Mouse (Mus musculus) MEL (cell line): ENCODE results near the gene Nfasc. TPM values are rescaled to one million over a fixed set of nuclear protein-coding genes. Genes with fewer than 3 reads are reported as not detected.

Experiments used
- DNase-seq: peaks from one replicate; pipeline ENCODE4 v3.0.0; 2011; ENCODE audit warnings: low read depth, low spot score
- H3K27ac ChIP-seq: 2 replicates; pipeline ENCODE4 v1.5.1; 2012; ENCODE audit warnings: low read depth, mild to moderate bottlenecking, control low read depth, low read length, moderate library complexity; ENCODE audit not compliant: control insufficient read depth
- H3K27me3 ChIP-seq, 2 experiments: fragments of 150-350 bp in 1 of 2; sonication (generic) in 1 of 2; 2 replicates each; pipeline ENCODE4 v1.6.1; 2012; ENCODE audit warnings: low read length in 2 of 2, mild to moderate bottlenecking in 2 of 2, improper control_type of control experiment in 1 of 2, moderate library complexity in 1 of 2; ENCODE audit not compliant: insufficient read depth in 2 of 2, control insufficient read depth in 1 of 2
- H3K36me3 ChIP-seq, 2 experiments: 2 replicates each; pipeline ENCODE4 v1.6.1; 2012 to 2014; ENCODE audit warnings: low read length in 2 of 2, improper control_type of control experiment in 1 of 2, inconsistent platforms in 1 of 2, mild to moderate bottlenecking in 1 of 2; ENCODE audit not compliant: insufficient read depth in 2 of 2, control insufficient read depth in 1 of 2
- H3K4me1 ChIP-seq, 2 experiments: fragments of 150-350 bp in 1 of 2; sonication (generic) in 1 of 2; 2 replicates each; pipeline ENCODE4 v1.6.1; 2012; ENCODE audit warnings: low read length in 2 of 2, improper control_type of control experiment in 1 of 2, mild to moderate bottlenecking in 1 of 2; ENCODE audit not compliant: insufficient read depth in 2 of 2, control insufficient read depth in 1 of 2
- H3K4me3 ChIP-seq, 2 experiments: fragments of 150-350 bp in 1 of 2; sonication (generic) in 1 of 2; 2 replicates each; pipeline ENCODE4 v1.5.1; 2012; ENCODE audit warnings: low read depth in 2 of 2, low read length in 2 of 2, mild to moderate bottlenecking in 2 of 2, moderate library complexity in 2 of 2, control low read depth in 1 of 2, improper control_type of control experiment in 1 of 2; ENCODE audit not compliant: control insufficient read depth in 1 of 2, insufficient read depth in 1 of 2
- H3K79me2 ChIP-seq: 2 replicates; pipeline ENCODE4 v1.6.1; 2012; ENCODE audit warnings: mild to moderate bottlenecking, low read length, moderate library complexity; ENCODE audit not compliant: control insufficient read depth, poor library complexity, insufficient read depth
- H3K9ac ChIP-seq: 2 replicates; pipeline ENCODE4 v1.6.1; 2012; ENCODE audit warnings: low read depth, mild to moderate bottlenecking, control low read depth, low read length, moderate library complexity; ENCODE audit not compliant: control insufficient read depth, poor library complexity, severe bottlenecking
- H3K9me3 ChIP-seq: fragments of 150-350 bp; sonication (generic); replicated peaks from 2 replicates; pipeline ENCODE4 v1.6.1; 2012; ENCODE audit warnings: mild to moderate bottlenecking, low read length, improper control_type of control experiment, moderate library complexity; ENCODE audit not compliant: insufficient read depth
- CTCF ChIP-seq, 3 experiments: IDR thresholded peaks in 2 of 3; conservative IDR thresholded peaks in 1 of 3; 2 replicates each; pipeline ENCODE4 v1.5.1; 2011 to 2012; ENCODE audit warnings: low read length in 3 of 3, low read depth in 2 of 3, mild to moderate bottlenecking in 2 of 3, improper control_type of control experiment in 1 of 3, inconsistent platforms in 1 of 3, mixed read lengths in 1 of 3, moderate library complexity in 1 of 3; ENCODE audit not compliant: control insufficient read depth in 1 of 3, insufficient read depth in 1 of 3, poor library complexity in 1 of 3, severe bottlenecking in 1 of 3
- E2F4 ChIP-seq: IDR thresholded peaks from 2 replicates; pipeline ENCODE4 v1.6.1; 2011; ENCODE audit warnings: low read depth, low read length, improper control_type of control experiment, borderline replicate concordance
- ELF1 ChIP-seq: IDR thresholded peaks from 2 replicates; pipeline ENCODE4 v1.6.1; 2014; ENCODE audit warnings: low read depth, mild to moderate bottlenecking, inconsistent platforms, low read length, improper control_type of control experiment, moderate library complexity
- GABPA ChIP-seq: IDR thresholded peaks from 2 replicates; pipeline ENCODE4 v1.6.1; 2012; ENCODE audit warnings: low read depth, mild to moderate bottlenecking, inconsistent platforms, low read length, improper control_type of control experiment, moderate library complexity
- GATA1 ChIP-seq: IDR thresholded peaks from 2 replicates; pipeline ENCODE4 v1.6.1; 2011; ENCODE audit warnings: low read depth, low read length, improper control_type of control experiment
- HCFC1 ChIP-seq: IDR thresholded peaks from 2 replicates; pipeline ENCODE4 v1.6.1; 2012; ENCODE audit warnings: low read depth, mild to moderate bottlenecking, inconsistent platforms, low read length, improper control_type of control experiment, moderate library complexity
- MAZ ChIP-seq: IDR thresholded peaks from 2 replicates; pipeline ENCODE4 v1.6.1; 2012; ENCODE audit warnings: low read depth, mild to moderate bottlenecking, inconsistent platforms, low read length, improper control_type of control experiment
- MEF2A ChIP-seq: IDR thresholded peaks from 2 replicates; pipeline ENCODE4 v1.6.1; 2014; ENCODE audit warnings: low read depth, mild to moderate bottlenecking, inconsistent platforms, low read length, improper control_type of control experiment; ENCODE audit not compliant: poor library complexity, insufficient replicate concordance, severe bottlenecking; ENCODE audit errors: extremely low read depth
- MYC ChIP-seq: IDR thresholded peaks from 2 replicates; pipeline ENCODE4 v1.6.1; 2011; ENCODE audit warnings: low read depth, mild to moderate bottlenecking, low read length, improper control_type of control experiment, moderate library complexity
- POLR2A ChIP-seq, 2 experiments: IDR thresholded peaks; 2 replicates each; pipeline ENCODE4 v1.6.1; 2011 to 2012; ENCODE audit warnings: low read length in 2 of 2, mild to moderate bottlenecking in 2 of 2, control low read depth in 1 of 2, improper control_type of control experiment in 1 of 2, low read depth in 1 of 2, moderate library complexity in 1 of 2; ENCODE audit not compliant: control insufficient read depth in 1 of 2, insufficient read depth in 1 of 2, poor library complexity in 1 of 2
- RAD21 ChIP-seq: IDR thresholded peaks from 2 replicates; pipeline ENCODE4 v1.6.1; 2011; ENCODE audit warnings: mild to moderate bottlenecking, low read depth, low read length, improper control_type of control experiment
- RCOR1 ChIP-seq: IDR thresholded peaks from 2 replicates; pipeline ENCODE4 v1.6.1; 2012; ENCODE audit warnings: low read depth, mild to moderate bottlenecking, inconsistent platforms, low read length, improper control_type of control experiment
- TBP ChIP-seq: IDR thresholded peaks from 2 replicates; pipeline ENCODE4 v1.8.0; 2011; ENCODE audit warnings: low read depth, low read length, improper control_type of control experiment
- TCF12 ChIP-seq: IDR thresholded peaks from 2 replicates; pipeline ENCODE4 v1.6.1; 2014; ENCODE audit warnings: low read depth, mild to moderate bottlenecking, inconsistent platforms, low read length, improper control_type of control experiment, moderate library complexity
- ZC3H11A ChIP-seq: IDR thresholded peaks from 2 replicates; pipeline ENCODE4 v1.6.1; 2012; ENCODE audit warnings: low read depth, mild to moderate bottlenecking, inconsistent platforms, low read length, improper control_type of control experiment
- ZKSCAN1 ChIP-seq: IDR thresholded peaks from 2 replicates; pipeline ENCODE4 v1.6.1; 2012; ENCODE audit warnings: low read depth, mild to moderate bottlenecking, inconsistent platforms, low read length, improper control_type of control experiment, moderate library complexity
- ZMIZ1 ChIP-seq: IDR thresholded peaks from 2 replicates; pipeline ENCODE4 v1.6.1; 2012; ENCODE audit warnings: low read depth, mild to moderate bottlenecking, inconsistent platforms, low read length, improper control_type of control experiment, moderate library complexity
- ZNF384 ChIP-seq: IDR thresholded peaks from 2 replicates; pipeline ENCODE4 v1.6.1; 2012; ENCODE audit warnings: low read depth, mild to moderate bottlenecking, inconsistent platforms, low read length, improper control_type of control experiment
- polyA plus RNA-seq, 2 experiments: library from polyadenylated mRNA; stranded (reverse) in 1 of 2; unstranded in 1 of 2; fragments of >175 nt in 1 of 2; fragments of >200 nt in 1 of 2; gene quantifications; 2 replicates each; pipeline versions ENCODE4 v1.2.1 to v1.2.4; 2012; ENCODE audit warnings: low replicate concordance in 2 of 2, low read depth in 1 of 2; ENCODE audit not compliant: insufficient read length in 2 of 2, insufficient read depth in 1 of 2, missing spikeins in 1 of 2
- total RNA-seq: library from RNA; depleted of rRNA; stranded (reverse); fragments of 300-350 nt; gene quantifications from 2 replicates; pipeline ENCODE4 v1.2.3, GENCODE M21; 2012

Gene Nfasc
- total and polyA plus RNA-seq, 3 experiments, result not detected

DNA sequence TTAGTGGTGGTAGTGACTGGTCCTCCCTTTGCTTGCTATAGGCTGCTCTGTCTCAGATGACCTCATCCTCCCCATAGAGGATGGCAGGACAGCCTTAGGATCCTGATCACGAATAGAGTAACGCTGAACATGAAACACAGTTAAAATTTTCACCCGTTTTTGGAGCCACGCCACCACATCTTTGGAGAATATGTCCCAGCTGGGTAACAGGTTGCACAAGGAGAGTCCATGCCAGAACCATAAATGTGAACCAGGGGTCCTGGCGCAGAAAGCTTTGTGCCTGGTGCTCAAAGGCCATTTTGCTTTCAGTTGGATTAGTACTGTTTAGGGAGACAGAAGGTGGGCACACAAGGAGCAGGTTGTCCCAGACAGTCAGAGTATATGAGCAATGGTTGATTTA lies 143.6 kb downstream of the Nfasc start:
- no peaks in the 10 kb centered on the region for H3K36me3 ChIP-seq
- H3K4me1 ChIP-seq, result no peaks in the 10 kb centered on the region
- H3K27ac ChIP-seq, result no peak overlapping the region
- TF ChIP-seq POLR2A (IDR thresholded peaks at IDR 0.05; ENCODE audit: control insufficient read depth in 1 of 2, insufficient read depth in 1 of 2, low read depth in 1 of 2, low read length in 2 of 2, poor library complexity in 1 of 2) (no peak), MYC (no peak), RCOR1 (no peak), TBP (no peak)
- no peak for DNase-seq
- no peak overlapping the region for H3K4me3 ChIP-seq
- H3K27me3 ChIP-seq, result peaks cover 0 to 3% of the 10 kb centered on the region in 2 experiments; a peak in 2 of 4 replicates
- H3K79me2 ChIP-seq, result no peaks in the 10 kb centered on the region
- H3K9me3 ChIP-seq, result no peaks in the 10 kb centered on the region
- no peak overlapping the region for H3K9ac ChIP-seq

DNA sequence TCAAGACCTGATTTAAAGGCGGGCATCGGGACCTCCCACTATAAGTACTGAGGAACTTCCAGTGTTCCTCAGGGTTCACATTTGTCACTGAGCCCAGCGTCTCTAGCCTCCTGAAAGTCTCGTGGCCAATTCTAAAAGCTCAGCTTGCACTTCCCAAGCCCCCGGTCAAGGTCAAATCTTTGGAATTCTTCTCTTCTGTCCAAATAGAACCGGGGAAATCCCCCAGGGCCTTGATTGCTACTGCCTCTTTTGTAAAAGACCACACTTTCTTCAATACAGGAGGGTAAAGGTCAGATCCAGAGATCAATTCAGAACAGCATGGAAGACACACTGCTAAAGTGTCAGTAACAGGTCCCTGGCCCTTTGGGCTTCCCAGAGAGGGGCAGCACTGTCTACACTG lies 145.9 kb downstream of the Nfasc start:
- Histone ChIP-seq H3K9ac (no peak overlapping the region), H3K27me3 (peaks cover 0 to 1% of the 10 kb centered on the region in 2 experiments; a peak in 2 of 4 replicates), H3K4me3 (no peak overlapping the region), H3K9me3 (no peaks in the 10 kb centered on the region), H3K27ac (no peak overlapping the region), H3K4me1 (no peaks in the 10 kb centered on the region)
- DNase-seq, result no peak
- no peak for TF ChIP-seq HCFC1
- TF ChIP-seq MYC, result no peak
- TF ChIP-seq TCF12, result no peak
- TF ChIP-seq MAZ, result no peak
- TF ChIP-seq ZKSCAN1, result no peak
- TF ChIP-seq ZC3H11A, result no peak
- TF ChIP-seq GATA1, result no peak
- TF ChIP-seq CTCF (IDR thresholded peaks at IDR 0.05 in 2 of 3, conservative IDR thresholded peaks at IDR 0.05 in 1 of 3; ENCODE audit: control insufficient read depth in 1 of 3, insufficient read depth in 1 of 3, low read depth in 2 of 3, low read length in 3 of 3, poor library complexity in 1 of 3, severe bottlenecking in 1 of 3), result no peak
- TF ChIP-seq ZMIZ1, result no peak
- TF ChIP-seq E2F4, result no peak
- TF ChIP-seq GABPA, result no peak
- no peak for TF ChIP-seq ZNF384
- no peak for TF ChIP-seq RAD21
- no peak for TF ChIP-seq MEF2A
- no peak for TF ChIP-seq ELF1
- TF ChIP-seq, all 39 proteins: peak for 0
- Histone ChIP-seq H3K79me2 (no peaks in the 10 kb centered on the region), H3K36me3 (no peaks in the 10 kb centered on the region)
